Mouse (Mus musculus) adrenal gland, postnatal 36 days (tissue): ENCODE measurements around the gene Sdr16c6. TPM values are rescaled to one million over a fixed set of nuclear protein-coding genes. Genes with fewer than 3 reads are reported as not detected.

ENCODE experiments used
- DNase-seq, 2 experiments: peaks; one replicate each; pipeline ENCODE4 v3.0.0; 2021; ENCODE audit warnings: mixed read lengths in 1 of 2
- long read RNA-seq, 2 experiments: library from polyadenylated mRNA; stranded (forward); transcript quantifications; one replicate each; pipeline ENCODE4 v2.0.0; 2021; ENCODE audit warnings: borderline sequencing depth in 2 of 2
- total RNA-seq, 2 experiments: library from RNA; stranded (reverse); gene quantifications; 2 replicates each; pipeline ENCODE4 v1.2.3; 2021

Gene Sdr16c6
- total RNA-seq, result not detected
- long read RNA-seq, experiment 1, result 0 reads
- long read RNA-seq, experiment 2, result 0 reads

DNA sequence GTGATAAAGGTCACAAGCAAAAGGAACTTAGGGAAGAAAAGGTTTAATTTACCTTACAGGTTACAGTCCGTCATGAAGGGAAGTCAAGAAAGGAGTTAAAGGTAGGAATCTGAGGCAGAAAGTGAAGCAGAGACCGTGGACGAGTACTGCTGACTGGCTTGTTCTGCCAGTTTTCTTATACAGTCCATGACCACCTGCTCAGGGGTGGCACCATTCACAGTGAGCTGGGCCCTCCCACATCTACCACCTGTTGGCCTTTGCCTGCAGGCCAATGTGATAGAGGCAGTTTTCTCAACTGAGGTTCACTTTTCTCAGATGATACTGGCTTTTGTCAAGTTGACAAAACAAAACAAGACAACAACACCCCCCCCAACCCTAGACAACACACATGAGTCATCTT is at the start of gene Sdr16c6:
Sdr16c6 (minus strand) TSS at position 151 of the 400 bp plus-strand sequence.
- DNase-seq, result no peak

GRCm38 (mm10) chr4:4080180-4080579 is 2.9 kb upstream of the Sdr16c6 start:
- no peak for DNase-seq

DNA sequence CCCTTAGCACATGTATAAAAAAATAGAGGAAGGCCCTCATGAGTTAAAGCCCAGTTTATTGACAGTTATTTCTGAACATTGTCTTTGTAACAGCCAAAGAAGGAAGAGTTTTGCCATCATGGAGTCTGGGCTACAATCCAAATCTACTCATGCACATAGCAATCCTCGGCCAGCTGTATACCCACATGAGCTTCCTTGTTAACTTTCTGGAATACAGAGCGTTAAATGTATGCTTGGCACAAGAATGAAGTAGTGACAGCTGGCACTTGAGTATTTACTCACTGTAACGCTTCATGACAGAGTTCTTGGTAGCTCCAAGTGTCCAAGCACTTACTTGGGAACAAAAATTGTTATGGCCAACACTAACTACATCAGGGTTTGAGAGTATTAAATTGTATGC is 1.8 kb upstream of the Sdr16c6 start:
- DNase-seq, result no peak

DNA sequence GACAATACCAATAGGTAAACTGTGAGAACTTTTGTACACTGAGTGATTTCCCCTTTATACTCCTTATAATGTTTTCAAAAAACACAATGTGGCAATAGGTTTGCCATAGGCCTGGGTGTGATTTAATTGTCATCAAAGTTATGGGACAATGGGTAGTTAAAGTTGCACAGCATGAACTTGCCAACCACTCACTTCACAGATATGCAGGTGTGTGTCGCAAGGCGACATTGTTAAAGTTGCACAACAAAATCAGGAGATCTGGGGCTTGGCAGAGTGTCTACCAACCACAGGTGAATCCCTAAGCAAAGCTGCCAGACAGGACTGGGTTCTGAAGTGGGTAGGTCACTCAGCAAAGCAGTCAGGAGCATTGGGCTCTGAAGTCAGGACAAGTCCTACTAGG is 1.3 kb downstream of the Sdr16c6 start:
- no peak for DNase-seq

Other genes starting within 250 kb of the Sdr16c6 start
- 100 to 1,000 TPM; 328 to 372 TPM for gene Gm11808, start 103.9 kb downstream of the Sdr16c6 start, total RNA-seq